Mouse (Mus musculus) left cerebral cortex, postnatal 25 days (tissue): Measurements from ENCODE around the gene Kcnk13. TPM values are rescaled to one million over a fixed set of nuclear protein-coding genes. Genes with fewer than 3 reads are reported as not detected.

Experiments used
- DNase-seq, 2 experiments: peaks; one replicate each; pipeline ENCODE4 v3.0.0; 2022; ENCODE audit warnings: low spot score in 2 of 2, mixed read lengths in 1 of 2
- intact Hi-C: fragments of 180-260 bp; cut with DNase I; formaldehyde crosslinking; loops from one replicate; pipeline ENCODE4 v1.15.1; 2025
- total RNA-seq, 2 experiments: library from RNA; stranded (reverse); gene quantifications; 2 replicates each; pipeline ENCODE4 v1.2.3; 2021

Gene Kcnk13
- total RNA-seq, 2 experiments from 2014 or later = 5.9 to 7.2 TPM

DNA sequence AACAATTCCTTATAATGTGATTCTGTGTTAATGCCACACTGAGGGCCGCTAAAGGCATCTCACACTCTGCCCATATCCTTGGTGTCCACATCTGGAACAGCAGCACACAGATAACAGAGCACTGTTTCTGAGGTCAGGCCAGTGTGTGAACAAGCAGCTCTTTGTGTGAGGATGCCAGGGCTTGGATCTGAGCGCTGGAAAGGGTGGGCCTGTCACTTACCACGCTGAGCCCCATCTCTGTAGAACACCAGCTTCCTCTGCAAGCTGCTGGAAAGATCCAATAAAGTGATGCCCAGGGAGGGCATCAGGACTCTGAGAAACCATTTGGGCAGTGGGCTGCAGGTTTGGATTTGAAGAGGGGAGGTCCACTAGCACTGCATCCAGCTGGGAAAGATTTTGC lies 100.8 kb downstream of the Kcnk13 start:
- intact Hi-C loops = no loop called here
- peak in 1 of 2 experiments; percentile 14 for DNase-seq

DNA sequence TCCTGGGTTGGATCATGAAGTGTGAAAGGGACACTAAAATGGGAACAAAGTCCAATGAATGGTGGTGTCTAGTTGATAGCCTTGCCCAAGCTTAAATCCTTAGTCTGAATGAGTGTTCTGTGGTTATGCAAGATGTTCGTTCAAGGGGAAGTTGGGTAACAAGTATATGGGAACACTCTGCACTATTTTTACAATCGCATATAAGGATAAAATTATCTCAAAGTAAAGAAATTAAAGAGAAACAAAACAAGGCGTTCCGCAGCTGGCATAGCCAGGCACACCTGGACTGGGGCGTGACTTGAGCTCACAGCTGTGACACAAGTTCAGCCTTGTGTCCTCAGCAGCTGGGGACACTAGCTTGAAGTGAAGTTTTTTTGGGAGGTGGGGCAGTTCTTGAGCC lies 103.2 kb downstream of the Kcnk13 start:
- DNase-seq = peak; percentile 19 to 21
- intact Hi-C loops = no loop called here

DNA sequence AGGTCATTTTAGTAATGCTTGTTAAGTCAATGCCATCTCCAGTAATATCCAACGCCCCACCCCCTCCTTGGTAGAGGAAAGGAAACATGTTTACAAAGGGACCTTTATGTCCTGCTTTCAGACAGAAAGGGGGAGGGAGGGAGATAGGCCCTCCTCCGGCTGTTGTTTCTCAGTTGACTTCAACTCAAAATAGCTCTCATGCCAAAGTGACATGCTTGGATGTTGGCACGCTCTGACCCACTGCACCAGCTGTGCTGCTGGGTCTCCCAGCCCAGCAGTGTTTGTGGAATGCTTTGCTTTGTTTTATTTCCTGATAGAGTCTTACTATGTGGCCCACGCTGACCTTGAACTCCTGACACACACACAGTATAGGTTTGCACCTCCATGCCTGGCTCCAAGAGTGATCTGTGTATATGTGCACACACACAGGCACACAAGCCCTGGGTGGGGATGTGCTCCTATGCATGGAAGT lies 108.9 kb downstream of the Kcnk13 start:
- peak in 1 of 2 experiments; percentile 35 for DNase-seq
- intact Hi-C loops = no loop called here

GRCm38 (mm10) chr12:100075715-100076114 lies 111.4 kb downstream of the Kcnk13 start:
- no peak for DNase-seq
- intact Hi-C loops = no loop called here

- intact Hi-C loops = no loop called here
- no peak for DNase-seq
These were observed 115.5 kb downstream of the Kcnk13 start for GRCm38 (mm10) chr12:100079636-100080286.

DNA sequence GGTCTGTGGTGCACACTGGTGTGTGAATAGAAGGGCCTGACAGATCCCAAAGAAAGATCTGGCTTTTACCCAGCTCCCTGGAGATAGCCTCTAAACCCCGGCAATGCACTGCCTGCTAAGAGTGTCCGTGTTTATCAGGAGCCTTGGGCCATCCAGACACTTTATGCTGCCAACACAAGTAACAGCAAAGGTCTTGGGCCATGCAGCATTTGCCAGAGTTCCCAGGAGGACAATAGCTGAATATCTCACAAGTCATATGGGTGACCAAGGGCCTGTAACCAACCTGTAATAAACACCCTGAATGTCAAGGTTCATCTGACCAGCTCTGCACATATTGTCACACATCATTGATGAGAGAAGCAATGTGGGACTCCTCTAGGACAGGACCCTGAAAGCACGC lies 123.7 kb downstream of the Kcnk13 start:
- DNase-seq = no peak
- intact Hi-C loops = no loop called here

GRCm38 (mm10) chr12:100089265-100089664 lies 125.0 kb downstream of the Kcnk13 start:
- DNase-seq = no peak
- intact Hi-C loops = no loop called here

GRCm38 (mm10) chr12:100090750-100091149 lies 126.5 kb downstream of the Kcnk13 start:
- no peak for DNase-seq
- intact Hi-C loops = no loop called here

DNA sequence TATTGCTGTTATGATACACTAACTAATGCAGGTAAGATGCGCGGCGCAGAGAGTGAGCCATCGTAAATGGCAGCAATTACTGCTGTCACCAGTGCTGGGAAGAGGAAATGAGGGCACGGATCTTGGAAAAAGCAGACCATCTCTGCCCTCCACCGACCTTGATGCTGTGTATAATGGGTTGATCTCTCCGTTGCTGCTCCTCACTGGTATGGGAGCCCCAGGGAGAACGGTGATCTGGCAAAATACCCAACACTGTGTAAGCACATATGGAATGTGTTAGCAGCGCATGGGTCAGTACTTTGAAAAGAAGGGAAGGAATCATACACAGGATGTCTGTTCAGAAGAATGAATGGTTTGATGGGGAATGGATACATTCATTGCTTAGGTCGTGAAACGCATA lies 128.7 kb downstream of the Kcnk13 start:
- no peak for DNase-seq
- intact Hi-C loops = no loop called here

DNA sequence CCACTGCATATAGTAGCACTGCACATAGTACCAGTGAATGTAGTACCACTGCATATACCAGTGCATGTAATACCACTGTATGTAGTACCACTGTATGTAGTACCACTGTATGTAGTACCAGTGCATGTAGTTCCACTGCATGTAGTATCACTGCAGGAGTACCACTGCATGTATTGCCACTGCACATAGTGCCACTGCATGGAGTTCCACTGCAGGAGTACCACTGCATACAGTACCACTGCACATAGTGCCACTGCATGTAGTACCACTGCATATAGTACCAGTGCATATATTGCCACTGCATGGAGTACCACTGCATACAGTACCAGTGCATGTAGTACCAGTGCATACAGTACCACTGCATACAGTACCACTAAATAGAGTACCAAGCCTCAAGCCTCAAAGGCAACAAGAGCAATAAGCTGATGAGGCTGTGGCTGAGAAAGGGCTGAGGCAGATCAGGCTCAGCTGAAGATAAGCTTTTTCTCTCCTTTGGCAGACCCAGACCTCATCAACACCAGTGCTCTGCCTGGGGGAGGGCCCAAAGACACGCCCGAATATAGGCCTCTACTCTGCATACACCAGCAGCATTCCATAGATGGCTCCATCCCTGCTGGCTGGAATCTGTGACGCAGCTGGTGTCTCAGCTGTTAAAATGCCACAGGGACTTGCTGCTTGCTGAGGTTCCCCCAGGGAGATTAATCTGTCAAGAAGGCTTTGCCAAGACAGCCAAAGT lies 135.8 kb downstream of the Kcnk13 start:
- intact Hi-C loops = no loop called here

DNA sequence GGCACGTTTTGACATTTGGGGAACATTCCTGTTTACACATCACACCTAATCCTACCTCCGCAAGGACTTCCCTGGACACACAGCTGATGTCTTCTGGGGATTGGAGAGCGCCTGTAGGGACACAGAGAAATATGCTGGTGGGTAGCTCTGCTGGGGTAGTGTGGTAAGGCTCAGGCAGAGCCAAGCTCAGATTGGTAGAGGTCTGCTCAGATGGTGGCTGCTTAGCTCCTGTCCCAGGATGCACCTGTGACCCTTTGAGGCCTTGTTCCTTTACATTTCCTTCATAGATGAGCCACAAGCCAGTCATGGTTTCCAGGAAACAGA lies 136.4 kb downstream of the Kcnk13 start:
- no peak for DNase-seq
- intact Hi-C loops = no loop called here

More for the DNA sequence above, 135.8 kb downstream of the Kcnk13 start:
- no peak for DNase-seq

- intact Hi-C loops = no loop called here
These were observed 137.4 kb downstream of the Kcnk13 start for GRCm38 (mm10) chr12:100101651-100102050.

GRCm38 (mm10) chr12:100104530-100104929 lies 140.2 kb downstream of the Kcnk13 start:
- intact Hi-C loops = no loop called here
- no peak for DNase-seq

More at GRCm38 (mm10) chr12:100101651-100102050, 137.4 kb downstream of the Kcnk13 start:
- DNase-seq = no peak

DNA sequence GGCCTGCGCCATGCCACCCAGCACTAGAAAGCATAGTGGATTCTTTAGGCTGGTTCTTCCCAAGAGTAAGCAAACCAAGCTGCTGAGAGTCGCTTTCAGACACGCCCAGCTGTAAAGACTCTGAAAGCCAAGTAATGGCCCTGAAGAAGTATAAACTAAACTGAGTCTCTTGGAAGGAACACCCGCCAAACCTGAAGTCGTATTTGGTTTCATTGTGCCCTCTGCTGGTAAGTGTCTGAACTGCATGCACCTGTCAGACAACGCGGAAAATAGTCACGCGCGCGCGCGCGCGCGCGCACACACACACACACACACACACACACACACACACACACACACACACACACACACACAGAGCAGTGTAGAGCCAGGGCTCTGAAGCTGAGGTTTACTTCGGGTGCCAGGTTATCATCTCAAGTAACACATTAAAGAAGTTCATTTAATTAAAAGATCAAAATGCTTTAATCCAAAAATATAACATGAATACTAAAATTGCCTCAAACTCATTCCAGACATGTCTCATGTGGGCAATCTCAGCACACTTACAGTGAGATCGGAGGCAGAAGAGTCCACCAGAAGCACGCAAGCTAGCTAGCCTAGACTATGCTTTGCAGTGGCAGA lies 142.1 kb downstream of the Kcnk13 start:
- peak; percentile 83 to 86 for DNase-seq
- intact Hi-C loops = loop anchor here (2.0 to 5.0 kb wide), 3 partner anchors 154 to 1019 kb away; no protein-coding TSS in a partner anchor

DNA sequence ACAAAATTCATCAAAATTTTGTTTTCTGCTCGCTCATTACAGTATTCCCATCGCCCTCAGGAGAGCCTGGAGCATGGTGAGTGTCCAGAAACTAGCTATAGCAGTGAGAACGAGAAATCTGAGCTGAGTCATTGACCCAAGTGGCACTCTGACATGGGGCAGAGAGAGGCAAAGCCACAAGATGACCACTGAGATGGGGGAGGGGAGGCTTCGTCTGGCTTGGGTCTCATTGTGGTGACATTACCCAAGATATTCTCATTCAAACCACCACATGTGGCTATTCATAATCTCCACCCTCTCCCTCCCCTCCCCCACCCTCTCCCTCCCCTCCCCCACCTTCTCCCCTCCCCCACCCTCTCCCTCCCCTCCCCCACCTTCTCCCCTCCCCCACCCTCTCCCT lies 143.1 kb downstream of the Kcnk13 start:
- intact Hi-C loops = loop anchor here (1.0 to 5.0 kb wide), 4 partner anchors 141 to 1020 kb away; no protein-coding TSS in a partner anchor
- no peak for DNase-seq

GRCm38 (mm10) chr12:100109986-100110696 lies 145.8 kb downstream of the Kcnk13 start, which contains the start of gene Psmc1:
Psmc1 (plus strand) TSS chr12:100110154.
- intact Hi-C loops = loop anchor here (1.0 to 5.0 kb wide), 2 partner anchors 208 to 1023 kb away; no protein-coding TSS in a partner anchor
- DNase-seq = peak; percentile 83 to 89
